Mouse (Mus musculus) thymus, adult 2 months (tissue): Measurements from ENCODE around the gene Ercc6l. TPM values are rescaled to one million over a fixed set of nuclear protein-coding genes. Genes with fewer than 3 reads are reported as not detected.

Source experiments
- DNase-seq: peaks from one replicate; pipeline ENCODE4 v3.0.0; 2021
- H3K27ac ChIP-seq: fragments of 200-500 bp; 2 replicates; pipeline ENCODE4 v1.5.1; 2012; ENCODE audit warnings: low read length, control low read depth; ENCODE audit not compliant: control insufficient read depth, insufficient read depth
- H3K27me3 ChIP-seq: fragments of 200-500 bp; 2 replicates; pipeline ENCODE4 v1.6.1; 2012; ENCODE audit warnings: mild to moderate bottlenecking, low read length, moderate library complexity, mixed read lengths; ENCODE audit not compliant: control insufficient read depth, insufficient read depth
- H3K36me3 ChIP-seq: fragments of 200-500 bp; 2 replicates; pipeline ENCODE4 v1.6.1; 2012; ENCODE audit warnings: mild to moderate bottlenecking, low read length, moderate library complexity; ENCODE audit not compliant: control insufficient read depth, insufficient read depth
- H3K4me1 ChIP-seq: fragments of 200-500 bp; replicated peaks from 2 replicates; pipeline ENCODE4 v1.6.1; 2012; ENCODE audit warnings: low read length; ENCODE audit not compliant: control insufficient read depth, insufficient read depth
- H3K4me3 ChIP-seq: fragments of 200-500 bp; 2 replicates; pipeline ENCODE4 v1.5.1; 2012; ENCODE audit warnings: mild to moderate bottlenecking, low read length, control low read depth, moderate library complexity; ENCODE audit not compliant: control insufficient read depth, insufficient read depth
- CTCF ChIP-seq: fragments of 200-500 bp; IDR thresholded peaks from 2 replicates; pipeline ENCODE4 v1.5.1; 2012; ENCODE audit warnings: mild to moderate bottlenecking, control low read depth, low read length, moderate library complexity, borderline replicate concordance; ENCODE audit not compliant: control insufficient read depth, poor library complexity, insufficient read depth; ENCODE audit errors: extremely low read depth
- POLR2A ChIP-seq: fragments of 200-500 bp; IDR thresholded peaks from 2 replicates; pipeline ENCODE4 v1.6.1; 2012; ENCODE audit warnings: mild to moderate bottlenecking, low read length, control low read depth, moderate library complexity; ENCODE audit not compliant: control insufficient read depth, poor library complexity, insufficient read depth; ENCODE audit errors: extremely low read depth
- WGBS: fragments of 180-500 bp; shearing (Covaris S2); methylation state at CpG from one replicate; pipeline ENCODE4 v1.1.7; 2018; 5-methylcytosine and 5-hydroxymethylcytosine counted together
- polyA plus RNA-seq: library from polyadenylated mRNA; depleted of rRNA; stranded (reverse); fragments of >200 nt; gene quantifications from 2 replicates; pipeline ENCODE4 v1.2.3, GENCODE M21; 2012

The Ercc6l gene
- polyA plus RNA-seq, 1 experiment = 2.9 TPM

GRCm38 (mm10) chrX:102175538-102176287 lies 18.8 kb upstream of the Ercc6l start:
- DNase-seq = no peak
- WGBS = 93% methylated on average over 5 of the region's 5 CpGs
- no peaks in the 10 kb centered on the region for H3K36me3 ChIP-seq
- TF ChIP-seq CTCF = no peak
- no peak for TF ChIP-seq POLR2A
- H3K27ac ChIP-seq = no peak overlapping the region
- H3K4me1 ChIP-seq = no peaks in the 10 kb centered on the region
- no peaks in the 10 kb centered on the region for H3K27me3 ChIP-seq
- no peak overlapping the region for H3K4me3 ChIP-seq

GRCm38 (mm10) chrX:102170900-102171299 lies 14.0 kb upstream of the Ercc6l start:
- WGBS = 76% methylated on average over 3 of the region's 3 CpGs
- no peak for DNase-seq
- TF ChIP-seq CTCF (no peak), POLR2A (no peak)
- H3K27me3 ChIP-seq = no peaks in the 10 kb centered on the region
- H3K4me1 ChIP-seq = no peaks in the 10 kb centered on the region
- H3K4me3 ChIP-seq = no peak overlapping the region
- no peak overlapping the region for H3K27ac ChIP-seq
- no peaks in the 10 kb centered on the region for H3K36me3 ChIP-seq

- Histone ChIP-seq H3K27me3 (no peaks in the 10 kb centered on the region), H3K27ac (no peak overlapping the region), H3K4me1 (no peaks in the 10 kb centered on the region), H3K36me3 (no peaks in the 10 kb centered on the region), H3K4me3 (no peak overlapping the region)
- WGBS = 69% methylated on average over 3 of the region's 3 CpGs
- DNase-seq = no peak
- TF ChIP-seq POLR2A = no peak
- TF ChIP-seq CTCF = no peak
These were observed 13.2 kb upstream of the Ercc6l start for GRCm38 (mm10) chrX:102170135-102170534.

- Histone ChIP-seq H3K36me3 (no peaks in the 10 kb centered on the region), H3K27ac (no peak overlapping the region), H3K27me3 (no peaks in the 10 kb centered on the region), H3K4me1 (no peaks in the 10 kb centered on the region), H3K4me3 (no peak overlapping the region)
- TF ChIP-seq POLR2A = no peak
- no peak for TF ChIP-seq CTCF
- no peak for DNase-seq
- WGBS = 93% methylated on average over 1 of the region's 1 CpGs
These were observed 12.8 kb upstream of the Ercc6l start for GRCm38 (mm10) chrX:102169724-102170123.

GRCm38 (mm10) chrX:102166986-102167385 lies 10.1 kb upstream of the Ercc6l start:
- Histone ChIP-seq H3K36me3 (no peaks in the 10 kb centered on the region), H3K4me3 (no peak overlapping the region), H3K27ac (no peak overlapping the region), H3K4me1 (no peaks in the 10 kb centered on the region), H3K27me3 (no peaks in the 10 kb centered on the region)
- no peak for DNase-seq
- no peak for TF ChIP-seq CTCF
- TF ChIP-seq POLR2A = no peak
- 84% methylated on average over 6 of the region's 6 CpGs for WGBS

- no peak for DNase-seq
- TF ChIP-seq POLR2A = no peak
- TF ChIP-seq CTCF = no peak
- WGBS = 96% methylated on average over 5 of the region's 5 CpGs
- Histone ChIP-seq H3K4me3 (no peak overlapping the region), H3K27me3 (no peaks in the 10 kb centered on the region), H3K36me3 (no peaks in the 10 kb centered on the region), H3K4me1 (no peaks in the 10 kb centered on the region), H3K27ac (no peak overlapping the region)
These were observed 9.6 kb upstream of the Ercc6l start for GRCm38 (mm10) chrX:102166521-102166920.
